Mouse (Mus musculus) kidney, embryonic 16.5 days (tissue): ENCODE measurements at regions not wholly inside any gene's neighbourhood (a gene's known extent, or its start where the extent isn't known, plus 50 kb on each side); places are given as distances from the start of the nearest gene placed in this dataset.

Experiments used
- ATAC-seq: fragments of 200-750 bp; cut with Nextera tagmentation; 2 replicates; pipeline ENCODE4 v1.8.0; 2017; ENCODE audit warnings: moderate TSS enrichment; ENCODE audit not compliant: low FRiP score, low TSS enrichment
- H3K27ac ChIP-seq: fragments of 300-500 bp; sonication (generic); 2 replicates; pipeline ENCODE4 v1.5.1; 2014; ENCODE audit warnings: low read length
- H3K27me3 ChIP-seq: fragments of 300-500 bp; sonication (generic); 2 replicates; pipeline ENCODE4 v1.6.1; 2014; ENCODE audit warnings: low read length, control low read depth, mixed read lengths; ENCODE audit not compliant: insufficient read depth
- H3K36me3 ChIP-seq: fragments of 300-500 bp; sonication (generic); 2 replicates; pipeline ENCODE4 v1.6.1; 2014; ENCODE audit warnings: low read length, control low read depth, mixed read lengths; ENCODE audit not compliant: insufficient read depth
- H3K4me1 ChIP-seq: fragments of 300-500 bp; sonication (generic); 2 replicates; pipeline ENCODE4 v1.6.1; 2014; ENCODE audit warnings: low read length, control low read depth, mixed read lengths; ENCODE audit not compliant: insufficient read depth
- H3K4me2 ChIP-seq: fragments of 300-500 bp; sonication (generic); replicated peaks from 2 replicates; pipeline ENCODE4 v1.6.1; 2014; ENCODE audit warnings: low read depth, low read length
- H3K4me3 ChIP-seq: fragments of 300-500 bp; sonication (generic); 2 replicates; pipeline ENCODE4 v1.5.1; 2014; ENCODE audit warnings: mild to moderate bottlenecking, low read length
- H3K9ac ChIP-seq: fragments of 300-500 bp; sonication (generic); replicated peaks from 2 replicates; pipeline ENCODE4 v1.6.1; 2014; ENCODE audit warnings: low read length
- H3K9me3 ChIP-seq: fragments of 300-500 bp; sonication (generic); 2 replicates; pipeline ENCODE4 v1.6.1; 2016; ENCODE audit warnings: low read length, control low read depth
- WGBS: fragments of 180-500 bp; shearing (Covaris S2); extraction: QIAGEN DNeasy Blood & Tissue Kit; methylation state at CpG from one replicate; pipeline ENCODE4 v1.1.7; 2014; 5-methylcytosine and 5-hydroxymethylcytosine counted together

DNA sequence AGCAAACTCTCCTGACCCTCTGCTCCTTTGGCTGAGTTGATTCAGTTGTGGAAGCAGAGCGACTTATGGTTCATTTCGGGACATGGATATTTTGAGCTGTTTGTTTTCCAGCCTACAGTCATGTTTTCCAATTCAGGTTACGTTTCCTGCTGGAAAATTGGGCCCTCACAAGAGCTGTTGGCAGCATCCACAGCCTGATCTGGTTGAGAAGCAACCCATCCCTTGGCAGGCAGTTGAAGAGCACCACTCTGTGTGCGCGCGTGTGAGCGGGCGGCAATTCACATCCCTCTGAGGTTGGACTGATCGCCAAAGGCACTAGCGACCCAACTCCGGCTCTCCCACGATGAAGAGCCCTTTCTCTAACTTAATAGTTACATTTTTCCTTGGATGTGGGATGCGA is 457.1 kb downstream of the Tmem38b start:
- Histone ChIP-seq H3K9me3 (no peaks in the 10 kb centered on the region), H3K4me2 (no peak overlapping the region), H3K27ac (no peak overlapping the region), H3K4me1 (no peaks in the 10 kb centered on the region), H3K36me3 (no peaks in the 10 kb centered on the region), H3K9ac (no peak overlapping the region), H3K4me3 (no peak overlapping the region), H3K27me3 (no peaks in the 10 kb centered on the region)
- ATAC-seq = no peak
- 95% methylated on average over 13 of the region's 13 CpGs for WGBS

DNA sequence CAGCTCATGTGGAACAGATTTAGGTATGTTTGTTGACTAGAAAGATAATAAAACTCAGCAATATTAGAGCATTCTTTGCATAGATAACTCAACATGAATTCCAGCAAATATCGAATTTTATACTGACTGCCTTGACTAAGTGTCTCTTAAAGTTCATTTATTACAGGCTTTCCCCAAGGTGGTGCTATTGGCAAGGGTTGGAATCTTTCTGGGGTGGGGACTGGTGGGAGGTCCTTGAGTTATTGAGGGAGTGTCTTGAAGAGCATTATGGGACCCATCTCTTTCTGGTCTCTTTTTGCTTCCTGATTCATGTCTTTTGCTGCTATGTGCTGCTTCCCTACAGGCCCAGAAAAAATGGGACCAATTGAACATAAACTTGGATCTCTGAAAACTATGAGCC is 488.0 kb downstream of the Tmem38b start:
- H3K4me1 ChIP-seq = no peaks in the 10 kb centered on the region
- H3K9ac ChIP-seq = no peak overlapping the region
- 100% methylated on average over 1 of the region's 1 CpGs for WGBS
- H3K36me3 ChIP-seq = no peaks in the 10 kb centered on the region
- H3K27ac ChIP-seq = no peak overlapping the region
- ATAC-seq = no peak
- H3K4me2 ChIP-seq = no peak overlapping the region
- no peaks in the 10 kb centered on the region for H3K27me3 ChIP-seq
- no peaks in the 10 kb centered on the region for H3K9me3 ChIP-seq
- no peak overlapping the region for H3K4me3 ChIP-seq

DNA sequence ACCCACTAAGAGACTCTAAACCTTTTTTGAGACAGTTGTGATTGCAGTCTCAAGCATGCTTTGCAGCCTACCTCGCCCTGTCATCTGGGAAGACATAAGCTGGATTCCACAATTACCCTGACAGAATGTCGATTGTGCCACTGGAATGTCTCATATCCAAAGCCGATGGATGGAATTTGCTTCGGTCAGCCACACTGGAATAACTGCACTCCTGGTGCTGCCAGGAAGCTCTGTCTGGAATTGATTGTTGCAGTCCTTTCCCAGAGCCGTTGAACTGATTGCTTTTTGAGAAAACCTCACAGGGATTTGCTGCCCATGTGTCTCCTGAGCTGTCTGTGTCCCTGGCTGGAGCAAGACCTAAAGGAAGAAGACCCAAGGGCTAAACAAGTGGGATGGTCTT is 499.0 kb downstream of the Tmem38b start:
- Histone ChIP-seq H3K9ac (no peak overlapping the region), H3K4me1 (no peaks in the 10 kb centered on the region), H3K27me3 (no peaks in the 10 kb centered on the region), H3K36me3 (no peaks in the 10 kb centered on the region), H3K4me2 (no peak overlapping the region), H3K4me3 (no peak overlapping the region), H3K9me3 (no peaks in the 10 kb centered on the region), H3K27ac (no peak overlapping the region)
- no peak for ATAC-seq
- 75% methylated on average over 5 of the region's 5 CpGs for WGBS

DNA sequence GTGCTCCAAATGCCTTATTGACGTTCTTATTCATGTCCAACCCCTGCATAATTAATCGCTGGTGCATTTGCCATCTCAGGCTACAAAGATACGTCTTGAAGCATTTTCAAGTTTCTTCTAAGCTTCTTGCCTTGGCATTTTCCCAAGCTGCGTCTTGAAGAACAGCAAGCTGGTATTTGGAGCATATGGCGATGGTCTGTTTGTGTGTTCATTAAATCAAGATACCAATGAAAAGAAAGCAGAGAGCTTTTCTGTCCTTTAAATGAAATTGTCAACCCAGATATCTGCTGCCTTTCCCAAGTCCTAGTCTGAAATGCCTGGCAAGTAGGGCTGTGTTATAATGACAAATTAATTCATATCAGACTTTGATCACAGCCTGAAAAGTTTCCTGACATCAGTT is 502.4 kb downstream of the Tmem38b start:
- Histone ChIP-seq H3K4me2 (no peak overlapping the region), H3K27ac (no peak overlapping the region), H3K27me3 (no peaks in the 10 kb centered on the region), H3K36me3 (no peaks in the 10 kb centered on the region), H3K9ac (no peak overlapping the region), H3K4me1 (no peaks in the 10 kb centered on the region), H3K4me3 (no peak overlapping the region), H3K9me3 (no peaks in the 10 kb centered on the region)
- no peak for ATAC-seq
- WGBS = 86% methylated on average over 5 of the region's 5 CpGs

DNA sequence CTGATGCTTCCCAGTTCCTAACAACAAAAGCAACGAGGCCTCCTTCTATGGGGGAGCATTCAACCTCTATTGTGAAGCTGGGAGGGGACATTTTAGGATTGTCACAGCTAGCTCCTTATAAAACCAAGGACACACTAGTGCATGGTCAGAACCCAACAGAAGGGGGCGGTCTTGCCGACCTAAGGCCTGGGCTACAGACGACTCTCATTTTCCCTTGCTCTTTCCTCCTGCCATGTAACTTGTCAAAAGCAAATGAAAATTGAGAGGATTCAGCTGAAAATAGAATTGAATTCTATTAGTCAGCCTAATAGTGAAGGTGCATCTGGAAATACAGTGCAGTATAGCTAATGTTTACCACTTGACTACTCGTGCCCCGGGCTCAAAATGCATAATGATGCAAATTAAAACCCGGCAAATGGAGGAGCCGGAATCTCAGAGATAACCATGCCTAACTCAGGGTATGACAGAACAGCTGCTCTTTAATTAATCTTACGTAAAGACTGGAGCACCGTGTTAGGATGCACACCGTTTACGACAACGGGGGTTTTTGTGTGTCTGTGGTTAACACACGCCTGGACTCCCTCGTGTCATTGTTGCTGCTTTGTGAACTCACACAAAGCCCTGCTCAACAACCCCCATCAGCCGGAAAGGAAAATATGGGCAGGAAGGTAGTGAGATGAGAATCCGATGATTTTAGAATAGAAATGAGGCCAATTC is 503.0 kb downstream of the Tmem38b start:
- no peak overlapping the region for H3K4me3 ChIP-seq
- no peaks in the 10 kb centered on the region for H3K36me3 ChIP-seq
- H3K4me2 ChIP-seq = no peak overlapping the region
- no peak for ATAC-seq
- 78% methylated on average over 17 of the region's 17 CpGs for WGBS
- no peak overlapping the region for H3K27ac ChIP-seq
- no peaks in the 10 kb centered on the region for H3K27me3 ChIP-seq
- H3K4me1 ChIP-seq = no peaks in the 10 kb centered on the region
- no peaks in the 10 kb centered on the region for H3K9me3 ChIP-seq
- H3K9ac ChIP-seq = no peak overlapping the region

DNA sequence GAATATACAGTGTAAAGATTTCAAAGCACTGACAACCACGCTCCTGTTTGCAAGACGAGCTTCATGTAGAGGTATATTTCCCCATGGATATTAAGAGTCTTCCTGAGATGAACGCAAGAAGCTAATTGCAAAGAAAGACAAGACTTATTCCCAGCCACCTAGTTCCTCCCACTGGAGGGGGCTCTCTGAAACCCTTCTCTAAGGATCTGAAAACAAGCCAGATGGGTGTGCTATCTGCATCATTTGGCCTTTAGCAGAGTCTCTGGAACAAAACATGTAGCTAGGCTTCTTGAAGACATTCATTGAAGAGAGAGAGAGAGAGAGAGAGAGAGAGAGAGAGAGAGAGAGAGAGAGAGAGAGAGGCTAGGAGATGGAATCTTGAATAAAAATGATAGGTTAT is 504.8 kb downstream of the Tmem38b start:
- no peaks in the 10 kb centered on the region for H3K36me3 ChIP-seq
- H3K27me3 ChIP-seq = no peaks in the 10 kb centered on the region
- no peaks in the 10 kb centered on the region for H3K9me3 ChIP-seq
- H3K9ac ChIP-seq = no peak overlapping the region
- WGBS = 74% methylated on average over 3 of the region's 3 CpGs
- no peak overlapping the region for H3K4me3 ChIP-seq
- no peak for ATAC-seq
- H3K4me1 ChIP-seq = no peaks in the 10 kb centered on the region
- H3K4me2 ChIP-seq = no peak overlapping the region
- no peak overlapping the region for H3K27ac ChIP-seq

DNA sequence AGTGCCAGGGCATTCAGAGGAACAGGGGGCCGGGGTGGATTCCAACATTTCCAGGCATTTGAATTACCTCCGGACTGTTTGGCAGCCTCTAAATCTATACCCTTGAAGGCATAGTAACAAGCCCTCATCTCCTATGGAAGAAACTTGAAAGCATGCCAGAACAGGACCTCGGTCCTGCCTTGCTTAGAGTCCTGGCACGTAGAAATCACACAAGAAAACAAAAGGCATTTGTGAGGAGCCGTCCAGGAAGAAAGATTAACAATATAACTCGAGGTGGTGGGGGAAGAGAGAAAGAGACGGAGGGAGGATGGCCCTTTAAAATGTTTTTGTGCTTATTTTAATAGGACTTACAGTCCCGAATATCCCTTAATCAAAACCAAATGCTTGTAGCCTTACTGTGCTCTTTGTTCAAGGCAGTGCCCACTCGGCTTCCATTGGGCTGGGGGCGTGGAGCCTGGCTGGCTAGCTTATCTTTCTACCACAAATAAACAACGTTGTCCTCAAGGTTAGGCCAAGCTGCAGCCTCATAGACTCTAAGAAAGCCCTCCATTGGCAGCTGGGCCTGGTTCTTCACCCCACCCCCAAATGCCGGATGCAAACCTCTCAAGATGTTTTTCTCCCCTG is 505.9 kb downstream of the Tmem38b start:
- H3K4me1 ChIP-seq = no peaks in the 10 kb centered on the region
- no peak overlapping the region for H3K27ac ChIP-seq
- no peak overlapping the region for H3K9ac ChIP-seq
- ATAC-seq = no peak
- WGBS = 52% methylated on average over 12 of the region's 12 CpGs
- H3K36me3 ChIP-seq = no peaks in the 10 kb centered on the region
- no peaks in the 10 kb centered on the region for H3K9me3 ChIP-seq
- H3K27me3 ChIP-seq = no peaks in the 10 kb centered on the region
- no peak overlapping the region for H3K4me3 ChIP-seq
- 0 out of 2 replicates have a peak overlapping the region, but pooled peaks have one; percentile 5 for H3K4me2 ChIP-seq

DNA sequence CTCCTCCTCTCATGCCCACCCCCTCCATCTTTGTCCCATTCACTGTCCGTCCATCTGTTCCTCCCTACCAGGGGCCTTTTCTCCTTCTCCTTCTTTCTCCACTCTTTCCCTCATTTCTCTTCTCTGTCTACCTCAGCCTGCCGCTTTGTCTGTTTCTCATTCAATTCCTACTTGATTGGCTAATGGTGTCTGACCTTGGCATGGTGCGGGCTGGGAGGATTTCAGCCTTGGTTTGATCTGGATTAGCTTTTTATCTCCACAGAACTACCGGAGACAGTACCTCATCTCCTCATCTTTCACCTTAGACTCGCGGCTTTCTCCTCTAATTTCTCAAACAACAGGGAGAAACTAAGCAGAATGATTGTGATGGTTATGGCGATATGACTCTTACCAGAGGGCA is 506.4 kb downstream of the Tmem38b start:
- H3K9ac ChIP-seq = no peak overlapping the region
- 90% methylated on average over 7 of the region's 7 CpGs for WGBS
- no peaks in the 10 kb centered on the region for H3K27me3 ChIP-seq
- H3K36me3 ChIP-seq = no peaks in the 10 kb centered on the region
- no peak overlapping the region for H3K4me2 ChIP-seq
- no peaks in the 10 kb centered on the region for H3K4me1 ChIP-seq
- H3K27ac ChIP-seq = no peak overlapping the region
- H3K9me3 ChIP-seq = no peaks in the 10 kb centered on the region
- ATAC-seq = no peak
- no peak overlapping the region for H3K4me3 ChIP-seq

DNA sequence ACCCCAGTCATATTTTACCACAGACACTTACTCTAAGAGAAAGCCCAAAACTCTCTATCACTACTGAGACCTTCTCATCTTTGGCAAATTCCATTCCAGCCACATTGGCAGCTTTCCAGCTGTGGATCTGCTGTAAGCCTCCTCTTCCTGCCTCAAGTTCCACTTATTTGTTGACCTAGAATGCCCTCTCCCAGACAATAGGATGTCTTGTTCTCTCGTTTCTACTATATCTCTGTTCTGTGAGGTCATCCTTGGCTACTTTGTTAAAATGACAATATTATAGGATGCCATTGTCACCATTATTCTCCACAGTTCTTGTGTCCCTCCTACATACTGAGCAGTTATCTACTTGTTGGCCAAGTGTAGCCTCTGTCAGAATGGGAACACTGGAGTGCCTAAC is 512.7 kb downstream of the Tmem38b start:
- Histone ChIP-seq H3K27me3 (no peaks in the 10 kb centered on the region), H3K4me3 (no peak overlapping the region), H3K4me2 (no peak overlapping the region), H3K36me3 (no peaks in the 10 kb centered on the region), H3K27ac (no peak overlapping the region), H3K9me3 (no peaks in the 10 kb centered on the region), H3K4me1 (no peaks in the 10 kb centered on the region), H3K9ac (no peak overlapping the region)
- no peak for ATAC-seq
- WGBS = 23% methylated on average over 1 of the region's 1 CpGs

DNA sequence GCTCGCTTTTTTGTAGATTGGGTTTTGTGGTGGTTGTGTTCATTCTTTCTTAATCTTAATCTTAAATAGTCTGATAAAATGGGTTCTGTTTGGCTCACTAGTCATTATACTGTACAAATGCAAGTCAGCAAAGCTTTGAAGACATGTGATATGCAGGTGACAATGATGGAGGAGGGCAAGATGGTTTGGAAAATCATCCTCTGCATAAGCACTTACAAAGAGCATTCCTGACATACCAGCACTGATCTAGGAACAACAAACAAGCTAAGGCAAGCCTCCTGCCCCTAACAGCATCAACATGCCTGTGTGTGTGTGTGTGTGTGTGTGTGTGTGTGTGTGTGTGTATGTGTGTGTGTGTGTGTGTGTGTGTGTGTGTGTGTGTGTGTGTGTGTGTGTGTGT is 514.3 kb downstream of the Tmem38b start:
- no peak for ATAC-seq
- Histone ChIP-seq H3K9me3 (no peaks in the 10 kb centered on the region), H3K36me3 (no peaks in the 10 kb centered on the region), H3K4me2 (no peak overlapping the region), H3K4me1 (no peaks in the 10 kb centered on the region), H3K27me3 (no peaks in the 10 kb centered on the region), H3K9ac (no peak overlapping the region), H3K27ac (no peak overlapping the region), H3K4me3 (no peak overlapping the region)
- 93% methylated on average over 1 of the region's 1 CpGs for WGBS
